Mouse (Mus musculus) CH12F3 (cell line): ENCODE measurements around the gene Dynll1.
"Not testable (repeated sequence)": the region's sequence is repeated elsewhere in the genome, so short reads cannot be mapped to it uniquely, and the experiment has no call there.

ENCODE experiments used
- in situ Hi-C: fragments of 300-500 bp; cut with MboI; formaldehyde crosslinking; loops from 2 replicates; pipeline ENCODE4 v1.14.3; 2020; ENCODE audit warnings: low sequenced_read_pairs

The Dynll1 gene

GRCm38 (mm10) chr5:115312816-115313667, 12.2 kb upstream of the Dynll1 start:
- in situ Hi-C loops = no loop called here

- in situ Hi-C loops = no loop called here
Measured at GRCm38 (mm10) chr5:115312354-115312753, 11.6 kb upstream of the Dynll1 start.

GRCm38 (mm10) chr5:115302190-115302589, 1.4 kb upstream of the Dynll1 start:
- in situ Hi-C loops = not testable (repeated sequence)

- in situ Hi-C loops = no loop called here
Measured at GRCm38 (mm10) chr5:115301615-115302014, 816 bp upstream of the Dynll1 start.

- in situ Hi-C loops = no loop called here
Measured at GRCm38 (mm10) chr5:115300035-115300744, 609 bp downstream of the Dynll1 start.

- in situ Hi-C loops = no loop called here
Measured at GRCm38 (mm10) chr5:115296347-115296746, 4.5 kb downstream of the Dynll1 start.

- in situ Hi-C loops = no loop called here
Measured at GRCm38 (mm10) chr5:115294173-115294572, 6.6 kb downstream of the Dynll1 start.

GRCm38 (mm10) chr5:115284735-115285134, 16.1 kb downstream of the Dynll1 start:
- in situ Hi-C loops = no loop called here

GRCm38 (mm10) chr5:115280050-115280687, 20.6 kb downstream of the Dynll1 start:
- in situ Hi-C loops = no loop called here

- in situ Hi-C loops = loop anchor here (10.0 kb wide), 1 partner anchor 165 kb away; no protein-coding TSS in a partner anchor
Measured at GRCm38 (mm10) chr5:115279226-115280049, 21.4 kb downstream of the Dynll1 start, which contains the start of gene Coq5. Gene Coq5 (plus strand): TSS chr5:115279666.

- in situ Hi-C loops = loop anchor here (10.0 kb wide), 1 partner anchor 166 kb away; no protein-coding TSS in a partner anchor
Measured at GRCm38 (mm10) chr5:115278785-115279184, 22.0 kb downstream of the Dynll1 start.

- in situ Hi-C loops = loop anchor here (10.0 kb wide), 1 partner anchor 167 kb away; no protein-coding TSS in a partner anchor
Measured at GRCm38 (mm10) chr5:115278053-115278452, 22.7 kb downstream of the Dynll1 start.

- in situ Hi-C loops = loop anchor here (10.0 kb wide), 1 partner anchor 169 kb away; no protein-coding TSS in a partner anchor
Measured at GRCm38 (mm10) chr5:115275998-115276397, 24.8 kb downstream of the Dynll1 start.

- in situ Hi-C loops = loop anchor here (10.0 kb wide), 1 partner anchor 170 kb away; no protein-coding TSS in a partner anchor
Measured at GRCm38 (mm10) chr5:115274771-115275170, 26.0 kb downstream of the Dynll1 start.

GRCm38 (mm10) chr5:115274353-115274752, 26.4 kb downstream of the Dynll1 start:
- in situ Hi-C loops = loop anchor here (10.0 kb wide), 1 partner anchor 170 kb away; no protein-coding TSS in a partner anchor

- in situ Hi-C loops = loop anchor here (10.0 kb wide), 1 partner anchor 171 kb away; no protein-coding TSS in a partner anchor
Measured at GRCm38 (mm10) chr5:115273549-115274135, 27.2 kb downstream of the Dynll1 start.

- in situ Hi-C loops = loop anchor here (10.0 kb wide), 1 partner anchor 172 kb away; no protein-coding TSS in a partner anchor
Measured at GRCm38 (mm10) chr5:115272812-115273548, 27.8 kb downstream of the Dynll1 start, which contains the start of gene Rnf10. Gene Rnf10 (minus strand): TSS chr5:115272898.

GRCm38 (mm10) chr5:115271931-115272811, 28.6 kb downstream of the Dynll1 start:
- in situ Hi-C loops = loop anchor here (10.0 kb wide), 1 partner anchor 173 kb away; no protein-coding TSS in a partner anchor
